Mouse (Mus musculus) embryonic facial prominence, embryonic 11.5 days (tissue): ENCODE results near the gene Fcer1a. TPM values are rescaled to one million over a fixed set of nuclear protein-coding genes. Genes with fewer than 3 reads are reported as not detected.

Experiments
- ATAC-seq: fragments of 200-750 bp; cut with Nextera tagmentation; replicated peaks from 2 replicates; pipeline ENCODE4 v1.8.0; 2017; ENCODE audit warnings: low read depth; ENCODE audit not compliant: insufficient number of reproducible peaks, low FRiP score, low TSS enrichment
- DNase-seq: peaks from one replicate; pipeline ENCODE4 v3.0.0-alpha.2; 2015; ENCODE audit warnings: low spot score
- H3K27ac ChIP-seq: fragments of 300-500 bp; sonication (generic); replicated peaks from 2 replicates; pipeline ENCODE4 v1.5.1; 2014; ENCODE audit warnings: mild to moderate bottlenecking, low read depth, low read length, control low read depth
- H3K27me3 ChIP-seq: fragments of 300-500 bp; sonication (generic); 2 replicates; pipeline ENCODE4 v1.6.1; 2014; ENCODE audit warnings: mild to moderate bottlenecking, low read length, moderate library complexity, mixed read lengths; ENCODE audit not compliant: control insufficient read depth, insufficient read depth
- H3K36me3 ChIP-seq: fragments of 300-500 bp; sonication (generic); replicated peaks from 2 replicates; pipeline ENCODE4 v1.6.1; 2014; ENCODE audit warnings: low read depth, mild to moderate bottlenecking, low read length, moderate library complexity, mixed read lengths; ENCODE audit not compliant: control insufficient read depth, insufficient read depth
- H3K4me1 ChIP-seq: fragments of 300-500 bp; sonication (generic); 2 replicates; pipeline ENCODE4 v1.6.1; 2014; ENCODE audit warnings: low read length, mixed read lengths; ENCODE audit not compliant: control insufficient read depth, insufficient read depth
- H3K4me2 ChIP-seq: fragments of 300-500 bp; sonication (generic); 2 replicates; pipeline ENCODE4 v1.6.1; 2014; ENCODE audit warnings: low read depth, mild to moderate bottlenecking, control low read depth, low read length, moderate library complexity
- H3K4me3 ChIP-seq: fragments of 300-500 bp; sonication (generic); 2 replicates; pipeline ENCODE4 v1.5.1; 2014; ENCODE audit warnings: low read depth, low read length, control low read depth
- H3K9ac ChIP-seq: fragments of 300-500 bp; sonication (generic); replicated peaks from 2 replicates; pipeline ENCODE4 v1.6.1; 2014; ENCODE audit warnings: mild to moderate bottlenecking, control low read depth, low read length
- H3K9me3 ChIP-seq: fragments of 300-500 bp; sonication (generic); replicated peaks from 2 replicates; pipeline ENCODE4 v1.6.1; 2016; ENCODE audit warnings: mild to moderate bottlenecking, low read length, inconsistent platforms, mixed read lengths; ENCODE audit not compliant: control insufficient read depth
- WGBS: fragments of 180-500 bp; shearing (Covaris S2); extraction: QIAGEN DNeasy Blood & Tissue Kit; methylation state at CpG from one replicate; pipeline ENCODE4 v1.1.7; 2014; 5-methylcytosine and 5-hydroxymethylcytosine counted together
- polyA plus RNA-seq: library from polyadenylated mRNA; unstranded; fragments of >200 nt; fragmentation: Nextera tagmentation; extraction: Ambion mirVana; gene quantifications from 2 replicates; pipeline ENCODE4 v1.2.1, GENCODE M21; 2014

Fcer1a gene
- polyA plus RNA-seq, 1 experiment from 2014 or later: not detected

GRCm38 (mm10) chr1:173192059-173192458, 35.0 kb downstream of the Fcer1a start:
- no peak overlapping the region for H3K4me2 ChIP-seq
- H3K27ac ChIP-seq: no peak overlapping the region
- H3K27me3 ChIP-seq: no peaks in the 10 kb centered on the region
- no peaks in the 10 kb centered on the region for H3K36me3 ChIP-seq
- H3K9me3 ChIP-seq: no peaks in the 10 kb centered on the region
- no peak overlapping the region for H3K4me3 ChIP-seq
- no peak for ATAC-seq
- H3K4me1 ChIP-seq: no peaks in the 10 kb centered on the region
- 82% methylated on average over 3 of the region's 3 CpGs for WGBS
- DNase-seq: no peak
- H3K9ac ChIP-seq: no peak overlapping the region

- no peak within 1 kb of the TSS for H3K4me3 ChIP-seq
- no peak within 1 kb of the TSS for H3K27ac ChIP-seq
- ATAC-seq: no peak
- no peak within 1 kb of the TSS for H3K9ac ChIP-seq
- H3K27me3 ChIP-seq: no peaks in the 10 kb centered on the region
- 66% methylated on average over 3 of the region's 3 CpGs for WGBS
- no peak for DNase-seq
- no peaks in the 10 kb centered on the region for H3K36me3 ChIP-seq
- H3K4me2 ChIP-seq: no peak within 1 kb of the TSS
- H3K4me1 ChIP-seq: no peaks in the 10 kb centered on the region
- H3K9me3 ChIP-seq: no peaks in the 10 kb centered on the region
Measured at GRCm38 (mm10) chr1:173190540-173190939, 36.5 kb downstream of the Fcer1a start, which contains the start of gene Olfr1406. Olfr1406 (minus strand) TSS chr1:173190640.

GRCm38 (mm10) chr1:173174154-173174842, 52.7 kb downstream of the Fcer1a start:
- ATAC-seq (no peak), DNase-seq (no peak)
- H3K27ac ChIP-seq: no peak overlapping the region
- no peaks in the 10 kb centered on the region for H3K36me3 ChIP-seq
- H3K4me1 ChIP-seq: no peaks in the 10 kb centered on the region
- no peak overlapping the region for H3K4me2 ChIP-seq
- no peak overlapping the region for H3K4me3 ChIP-seq
- no peaks in the 10 kb centered on the region for H3K9me3 ChIP-seq
- H3K9ac ChIP-seq: no peak overlapping the region
- H3K27me3 ChIP-seq: no peaks in the 10 kb centered on the region

Other genes starting within 250 kb of the Fcer1a start
- gene Olfr1408, start 89.8 kb downstream of the Fcer1a start, polyA plus RNA-seq: not detected in 2 replicates
- gene Olfr1406, start 36.6 kb downstream of the Fcer1a start, polyA plus RNA-seq: not detected in 2 replicates
- not detected in 2 replicates for gene Olfr218, start 29.4 kb downstream of the Fcer1a start, polyA plus RNA-seq
- not detected in 2 replicates for gene Olfr1404, start 14.8 kb downstream of the Fcer1a start, polyA plus RNA-seq
- not detected in 2 replicates for gene Olfr418, start 38.8 kb upstream of the Fcer1a start, polyA plus RNA-seq
- not detected in 2 replicates for gene Mptx2, start 50.6 kb upstream of the Fcer1a start, polyA plus RNA-seq
- 2.6 and 3.1 TPM in 2 replicates for gene Ackr1, start 106.5 kb upstream of the Fcer1a start, polyA plus RNA-seq
- gene Aim2, start 123.7 kb upstream of the Fcer1a start, polyA plus RNA-seq: 1.9 and 2.1 TPM in 2 replicates
- gene Cadm3, start 140.5 kb upstream of the Fcer1a start, polyA plus RNA-seq: 7.3 and 10.1 TPM in 2 replicates